Mouse (Mus musculus): ENCODE data around the gene Zfp940.
"Not testable (repeated sequence)": the region's sequence is repeated elsewhere in the genome, so short reads cannot be mapped to it uniquely, and the experiment has no call there.

Zfp940 gene

GRCm38 (mm10) chr7:29853219-29853842 is at the start of gene Zfp940:
Gene Zfp940 (minus strand): TSS chr7:29853669.
- peak; percentile 80 for DNase-seq

GRCm38 (mm10) chr7:29898351-29898750 is 44.9 kb upstream of the Zfp940 start:
- DNase-seq: no peak

GRCm38 (mm10) chr7:29892756-29893155 is 39.3 kb upstream of the Zfp940 start:
- DNase-seq: no peak

- no peak for DNase-seq
Measured at GRCm38 (mm10) chr7:29890501-29890900, 37.0 kb upstream of the Zfp940 start.

- no peak for DNase-seq
Measured at GRCm38 (mm10) chr7:29880916-29881315, 27.4 kb upstream of the Zfp940 start.

GRCm38 (mm10) chr7:29880056-29880455 is 26.6 kb upstream of the Zfp940 start:
- DNase-seq: no peak

GRCm38 (mm10) chr7:29877561-29877960 is 24.1 kb upstream of the Zfp940 start:
- not testable (repeated sequence) for DNase-seq

GRCm38 (mm10) chr7:29874256-29874655 is 20.8 kb upstream of the Zfp940 start:
- DNase-seq: no peak

GRCm38 (mm10) chr7:29861660-29862059 is 8.2 kb upstream of the Zfp940 start:
- no peak for DNase-seq

GRCm38 (mm10) chr7:29859532-29860517 is 6.4 kb upstream of the Zfp940 start, which contains the start of gene Zfp420:
Gene Zfp420 (plus strand): TSS chr7:29859979.
- peak; percentile 86 for DNase-seq

GRCm38 (mm10) chr7:29852831-29853218 is 644 bp downstream of the Zfp940 start:
- DNase-seq: no peak

GRCm38 (mm10) chr7:29844616-29845015 is 8.9 kb downstream of the Zfp940 start:
- no peak for DNase-seq

GRCm38 (mm10) chr7:29842105-29842504 is 11.4 kb downstream of the Zfp940 start:
- no peak for DNase-seq

- no peak for DNase-seq
Measured at GRCm38 (mm10) chr7:29839256-29839655, 14.2 kb downstream of the Zfp940 start.

GRCm38 (mm10) chr7:29836816-29837215 is 16.7 kb downstream of the Zfp940 start:
- DNase-seq: no peak

GRCm38 (mm10) chr7:29829804-29830203 is 23.7 kb downstream of the Zfp940 start:
- DNase-seq: no peak

GRCm38 (mm10) chr7:29828001-29828400 is 25.5 kb downstream of the Zfp940 start:
- no peak for DNase-seq

- DNase-seq: peak; percentile 52
Measured at GRCm38 (mm10) chr7:29818619-29819254, 34.7 kb downstream of the Zfp940 start.

GRCm38 (mm10) chr7:29815910-29816429 is 37.5 kb downstream of the Zfp940 start, which contains the start of gene Zfp790:
Gene Zfp790 (plus strand): TSS chr7:29816114.
- peak; percentile 74 for DNase-seq

GRCm38 (mm10) chr7:29815061-29815784 is 38.2 kb downstream of the Zfp940 start:
- DNase-seq: no peak

- no peak for DNase-seq
Measured at GRCm38 (mm10) chr7:29814381-29814780, 39.1 kb downstream of the Zfp940 start.

GRCm38 (mm10) chr7:29812244-29812643 is 41.2 kb downstream of the Zfp940 start:
- DNase-seq: no peak
